Mouse (Mus musculus) liver, postnatal 0 days (tissue): ENCODE measurements around the gene Plscr4. TPM values are rescaled to one million over a fixed set of nuclear protein-coding genes. Genes with fewer than 3 reads are reported as not detected.
A peak's percentile ranks its signal among the peaks of the same experiment; 100 is the strongest.

Experiments
- ATAC-seq: fragments of 200-750 bp; cut with Nextera tagmentation; 2 replicates; pipeline ENCODE4 v1.8.0; 2017; ENCODE audit warnings: mild to moderate bottlenecking, moderate library complexity
- DNase-seq: peaks from one replicate; pipeline ENCODE4 v3.0.0-alpha.2; 2016
- H3K27ac ChIP-seq: fragments of 300-500 bp; sonication (generic); 2 replicates; pipeline ENCODE4 v1.5.1; 2014; ENCODE audit warnings: antibody characterized with exemption, moderate library complexity, mild to moderate bottlenecking, low read depth
- H3K27me3 ChIP-seq: fragments of 300-500 bp; sonication (generic); 2 replicates; pipeline ENCODE4 v1.6.1; 2014; ENCODE audit warnings: low read length, control low read depth, mixed read lengths; ENCODE audit not compliant: insufficient read depth
- H3K36me3 ChIP-seq: fragments of 300-500 bp; sonication (generic); replicated peaks from 2 replicates; pipeline ENCODE4 v1.6.1; 2014; ENCODE audit warnings: mild to moderate bottlenecking, control low read depth, low read length, moderate library complexity, mixed read lengths; ENCODE audit not compliant: insufficient read depth
- H3K4me1 ChIP-seq: fragments of 300-500 bp; sonication (generic); 2 replicates; pipeline ENCODE4 v1.6.1; 2014; ENCODE audit warnings: antibody characterized with exemption, mild to moderate bottlenecking, control low read depth; ENCODE audit not compliant: insufficient read depth
- H3K4me2 ChIP-seq: fragments of 300-500 bp; sonication (generic); 2 replicates; pipeline ENCODE4 v1.6.1; 2014; ENCODE audit warnings: low read depth, mild to moderate bottlenecking, low read length, moderate library complexity, mixed read lengths
- H3K4me3 ChIP-seq: fragments of 300-500 bp; sonication (generic); 2 replicates; pipeline ENCODE4 v1.5.1; 2014; ENCODE audit warnings: low read depth, low read length
- H3K9ac ChIP-seq: fragments of 300-500 bp; sonication (generic); replicated peaks from 2 replicates; pipeline ENCODE4 v1.6.1; 2014; ENCODE audit warnings: mild to moderate bottlenecking, moderate library complexity
- H3K9me3 ChIP-seq: fragments of 300-500 bp; sonication (generic); 2 replicates; pipeline ENCODE4 v1.6.1; 2016; ENCODE audit warnings: mild to moderate bottlenecking, control low read depth, low read length, mixed read lengths
- CTCF ChIP-seq: sonication (generic); IDR thresholded peaks from 2 replicates; pipeline ENCODE4 v1.5.1; 2016; ENCODE audit warnings: antibody characterized with exemption, low read depth
- EP300 ChIP-seq: IDR thresholded peaks from 2 replicates; pipeline ENCODE4 v1.6.1; 2016; ENCODE audit warnings: antibody characterized with exemption, low read depth, mild to moderate bottlenecking
- WGBS: fragments of 180-500 bp; shearing (Covaris S2); extraction: QIAGEN DNeasy Blood & Tissue Kit; methylation state at CpG from one replicate; pipeline ENCODE4 v1.1.7; 2014; ENCODE audit not compliant: insufficient replicate concordance; 5-methylcytosine and 5-hydroxymethylcytosine counted together
- polyA plus RNA-seq: library from polyadenylated mRNA; unstranded; fragments of >200 nt; fragmentation: Nextera tagmentation; extraction: Ambion mirVana; gene quantifications from 2 replicates; pipeline ENCODE4 v1.2.1, GENCODE M21; 2015

Gene Plscr4
- polyA plus RNA-seq = 1.8 and 2.2 TPM in 2 replicates

DNA sequence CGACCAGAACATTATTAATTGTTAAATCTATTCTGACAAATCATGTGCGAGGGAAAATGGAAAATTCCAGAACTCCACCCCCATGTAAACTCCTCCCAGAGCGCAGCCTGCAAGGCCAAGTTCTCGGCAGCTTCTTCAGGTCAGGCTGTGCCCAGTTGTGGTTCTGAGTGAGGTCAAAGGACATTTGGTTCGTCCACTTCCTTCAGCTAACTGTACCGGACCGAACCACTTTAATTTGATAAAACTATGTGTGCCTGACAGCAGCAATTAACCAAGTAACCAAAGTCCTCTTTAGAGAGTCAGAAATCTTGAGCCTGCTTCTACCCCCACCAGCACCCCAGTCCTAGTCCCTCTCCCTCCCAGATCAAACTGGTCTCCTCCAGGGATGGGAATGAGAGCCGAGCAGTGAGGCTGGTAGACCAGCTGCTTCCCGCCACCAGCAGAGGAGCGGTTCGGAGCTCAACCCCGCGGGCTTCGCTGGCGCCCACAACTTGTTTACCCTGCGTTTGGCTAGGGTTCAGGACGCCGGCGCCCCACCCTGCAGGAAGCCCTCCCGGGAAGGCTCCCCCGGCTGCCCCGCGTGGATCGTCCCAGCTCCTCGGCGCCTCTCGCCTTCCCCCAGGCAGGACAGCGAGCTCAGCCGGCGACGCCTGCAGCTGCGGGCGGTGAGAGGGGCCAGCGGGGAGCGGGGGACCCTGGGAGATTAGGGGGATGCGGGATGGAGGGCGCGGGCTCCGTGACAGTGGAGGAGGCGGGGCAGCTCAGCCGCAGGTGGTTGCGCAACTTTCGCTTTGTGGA lies at the start of gene Plscr4:
TSS of gene Plscr4 (plus strand) at position 113 of the 798 bp plus-strand sequence.
- H3K27ac ChIP-seq = peak within 1 kb of the TSS; percentile 36; the same call in 1 of the 2 replicates
- H3K36me3 ChIP-seq = no peaks in the 10 kb centered on the region
- WGBS = 9% methylated on average over 42 of the region's 43 CpGs

DNA sequence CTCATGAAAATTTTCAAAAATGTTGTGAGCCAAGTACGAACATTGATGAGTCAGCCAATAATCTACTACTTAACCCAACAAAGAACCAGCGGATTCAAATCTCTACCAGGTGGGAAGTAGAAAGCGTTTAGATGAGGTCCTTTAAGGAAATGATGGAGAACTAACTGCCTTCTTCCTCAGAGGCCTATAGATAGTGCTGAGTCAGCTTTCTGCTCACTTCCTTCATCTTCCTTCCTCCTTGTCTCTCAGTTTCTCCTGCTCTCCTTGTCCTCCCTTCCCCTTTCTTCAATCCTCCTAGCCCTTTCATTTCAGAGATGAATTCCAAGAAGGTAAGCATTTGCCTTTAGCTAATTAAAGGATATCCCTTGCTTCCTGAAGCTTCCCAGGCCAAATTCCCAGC lies 46.9 kb upstream of the Plscr4 start:
- 64% methylated on average over 3 of the region's 3 CpGs for whole genome bisulfite sequencing
- no peak for TF ChIP-seq CTCF
- H3K4me2 ChIP-seq = no peak overlapping the region
- H3K36me3 ChIP-seq = no peaks in the 10 kb centered on the region
- H3K4me3 ChIP-seq = no peak overlapping the region
- H3K27ac ChIP-seq = no peak overlapping the region
- no peaks in the 10 kb centered on the region for H3K27me3 ChIP-seq
- DNase-seq (no peak), ATAC-seq (no peak)
- no peaks in the 10 kb centered on the region for H3K9me3 ChIP-seq
- H3K9ac ChIP-seq = no peak overlapping the region
- H3K4me1 ChIP-seq = no peaks in the 10 kb centered on the region

More for the DNA sequence above, at the start of gene Plscr4:
- Histone ChIP-seq H3K9me3 (no peaks in the 10 kb centered on the region), H3K27me3 (no peaks in the 10 kb centered on the region), H3K4me3 (peak within 1 kb of the TSS; percentile 78), H3K4me2 (peak within 1 kb of the TSS; percentile 96), H3K9ac (peak within 1 kb of the TSS; percentile 73), H3K4me1 (0 out of 2 replicates have a peak, but pooled peaks cover 6% of the 10 kb centered on the region)
- DNase-seq = peak; percentile 48
- peak; percentile 80 for ATAC-seq
- no peak for TF ChIP-seq CTCF
- no peak for TF ChIP-seq EP300

DNA sequence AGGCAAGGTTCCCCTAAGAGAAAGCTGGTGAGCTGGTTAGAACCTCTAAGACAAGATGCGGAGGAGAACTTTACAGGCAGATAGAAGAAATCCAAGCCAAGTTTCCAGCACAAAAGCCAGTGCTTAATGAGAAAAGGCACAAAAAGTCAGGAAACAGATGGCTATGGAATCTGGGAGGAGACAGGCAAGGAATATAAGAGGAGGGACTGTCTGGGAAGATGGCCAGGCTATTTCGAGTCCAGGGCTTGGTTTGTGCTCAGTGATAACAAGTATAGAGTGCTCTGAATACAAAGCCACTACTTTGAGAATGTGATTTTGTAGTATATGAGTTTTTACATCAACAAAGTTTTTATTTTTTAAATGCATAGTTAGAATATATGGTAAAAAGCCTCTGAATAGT lies 45.1 kb upstream of the Plscr4 start:
- 67% methylated on average over 2 of the region's 2 CpGs for WGBS
- no peaks in the 10 kb centered on the region for H3K4me1 ChIP-seq
- DNase-seq = no peak

DNA sequence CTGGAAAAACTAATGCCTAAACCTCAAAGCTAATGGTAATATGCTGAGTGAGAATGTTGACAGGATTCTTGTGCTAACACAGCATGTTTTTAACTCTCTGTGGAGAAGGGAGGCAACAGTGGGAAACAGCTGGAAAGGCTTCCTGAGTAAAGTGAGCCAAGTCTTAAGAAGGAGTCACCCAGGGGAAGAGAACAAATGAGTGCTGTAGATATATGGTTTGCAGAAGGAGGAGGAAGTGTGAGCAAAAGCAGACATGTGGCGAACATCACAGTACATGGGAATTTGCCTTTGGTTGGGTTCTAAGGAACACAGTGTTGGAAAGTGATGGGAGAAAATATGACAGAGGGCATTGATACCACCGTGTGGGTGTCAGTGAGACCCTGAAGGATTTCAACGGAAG lies 43.5 kb upstream of the Plscr4 start:
- Histone ChIP-seq H3K4me3 (no peak overlapping the region), H3K4me1 (no peaks in the 10 kb centered on the region), H3K9ac (no peak overlapping the region), H3K36me3 (no peaks in the 10 kb centered on the region), H3K27me3 (no peaks in the 10 kb centered on the region), H3K4me2 (no peak overlapping the region), H3K9me3 (no peaks in the 10 kb centered on the region), H3K27ac (no peak overlapping the region)
- TF ChIP-seq CTCF (no peak), EP300 (no peak)
- 67% methylated on average over 3 of the region's 3 CpGs for WGBS
- DNase-seq (no peak), ATAC-seq (no peak)

More for the DNA sequence above, 45.1 kb upstream of the Plscr4 start:
- Histone ChIP-seq H3K27me3 (no peaks in the 10 kb centered on the region), H3K4me3 (no peak overlapping the region), H3K9me3 (no peaks in the 10 kb centered on the region), H3K4me2 (no peak overlapping the region), H3K27ac (no peak overlapping the region), H3K36me3 (no peaks in the 10 kb centered on the region), H3K9ac (no peak overlapping the region)
- TF ChIP-seq EP300 = no peak
- no peak for TF ChIP-seq CTCF
- ATAC-seq = no peak

DNA sequence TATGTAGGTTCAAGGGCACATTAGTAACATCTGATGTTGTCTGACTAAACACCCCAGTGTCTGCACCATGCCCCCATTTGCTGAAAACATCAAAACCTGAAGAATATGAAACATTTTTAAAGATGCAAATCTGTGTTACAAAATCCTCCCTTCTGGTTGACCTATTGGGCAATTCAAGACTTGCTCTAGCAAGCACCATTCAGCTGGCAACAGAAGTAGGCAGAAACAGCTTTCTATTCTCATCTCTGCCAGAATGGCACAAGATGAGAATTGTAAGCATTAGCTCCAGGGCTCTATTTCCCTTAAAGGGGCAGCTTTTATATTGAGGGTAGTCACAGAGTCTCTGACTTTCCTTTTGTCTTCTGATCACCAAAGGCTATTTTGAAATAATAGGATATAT lies 19.4 kb upstream of the Plscr4 start:
- H3K27ac ChIP-seq = no peak overlapping the region
- no peaks in the 10 kb centered on the region for H3K27me3 ChIP-seq
- no peak for DNase-seq
- no peaks in the 10 kb centered on the region for H3K4me1 ChIP-seq
- no peak overlapping the region for H3K4me2 ChIP-seq
- no peaks in the 10 kb centered on the region for H3K9me3 ChIP-seq
- ATAC-seq = no peak
- TF ChIP-seq CTCF (no peak), EP300 (no peak)
- no peaks in the 10 kb centered on the region for H3K36me3 ChIP-seq
- H3K4me3 ChIP-seq = no peak overlapping the region
- H3K9ac ChIP-seq = no peak overlapping the region

DNA sequence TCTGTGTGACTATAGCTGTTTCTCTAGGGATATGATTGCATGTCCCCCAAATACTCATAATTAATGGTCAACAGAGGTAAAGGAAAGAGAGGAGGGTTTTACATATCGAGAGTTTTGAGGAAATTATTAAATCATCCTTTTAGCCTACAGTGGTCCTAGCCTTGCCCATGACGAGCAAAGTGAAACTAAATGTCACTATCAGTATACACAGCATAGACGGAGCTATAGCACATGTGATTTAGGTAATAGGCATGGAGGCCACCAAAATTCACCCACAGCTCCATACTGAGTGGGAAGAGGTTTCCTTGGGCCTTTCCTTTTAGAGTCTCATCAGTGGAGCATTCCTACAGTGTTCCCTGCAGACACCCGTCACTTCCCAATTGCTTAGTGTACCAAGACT lies 15.7 kb upstream of the Plscr4 start:
- ATAC-seq (no peak), DNase-seq (no peak)
- TF ChIP-seq EP300 (no peak), CTCF (no peak)
- no peaks in the 10 kb centered on the region for H3K4me1 ChIP-seq
- no peak overlapping the region for H3K9ac ChIP-seq
- no peak overlapping the region for H3K27ac ChIP-seq
- WGBS = 63% methylated on average over 4 of the region's 4 CpGs
- no peak overlapping the region for H3K4me2 ChIP-seq
- H3K36me3 ChIP-seq = no peaks in the 10 kb centered on the region
- no peaks in the 10 kb centered on the region for H3K9me3 ChIP-seq
- no peak overlapping the region for H3K4me3 ChIP-seq
- H3K27me3 ChIP-seq = no peaks in the 10 kb centered on the region

DNA sequence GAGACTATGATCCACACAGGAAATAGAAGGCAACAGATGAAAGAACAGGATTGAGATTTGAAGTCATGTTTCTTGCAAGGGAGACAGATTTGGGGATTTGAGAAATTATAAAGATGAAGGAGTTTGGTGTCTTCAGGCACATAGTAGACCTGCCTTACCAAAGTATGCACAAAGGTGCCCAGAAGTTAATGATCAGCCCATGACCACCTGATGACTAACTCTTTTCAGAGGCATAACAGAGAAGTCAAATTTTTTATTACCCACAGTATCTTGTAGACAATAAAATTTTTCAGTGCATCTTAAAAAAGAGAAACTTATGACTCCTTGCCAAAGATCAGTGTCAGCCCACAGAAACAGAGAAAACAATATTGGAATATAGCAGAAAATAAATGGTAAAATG lies 12.6 kb upstream of the Plscr4 start:
- DNase-seq (no peak), ATAC-seq (no peak)
- no peak for TF ChIP-seq CTCF
- no peak for TF ChIP-seq EP300
- Histone ChIP-seq H3K9ac (no peak overlapping the region), H3K27me3 (no peaks in the 10 kb centered on the region), H3K4me3 (no peak overlapping the region), H3K4me1 (no peaks in the 10 kb centered on the region), H3K27ac (no peak overlapping the region), H3K9me3 (no peaks in the 10 kb centered on the region), H3K4me2 (no peak overlapping the region), H3K36me3 (no peaks in the 10 kb centered on the region)
